Mouse (Mus musculus) left cerebral cortex, postnatal 10 days (tissue): ENCODE data around the gene Trpc7. TPM values are rescaled to one million over a fixed set of nuclear protein-coding genes. Genes with fewer than 3 reads are reported as not detected.

Source experiments
- DNase-seq, 2 experiments: peaks; one replicate each; pipeline ENCODE4 v3.0.0; 2021 to 2022; ENCODE audit warnings: low spot score in 2 of 2, mixed read lengths in 1 of 2; ENCODE audit errors: extremely low spot score in 1 of 2
- intact Hi-C: fragments of 180-260 bp; cut with DNase I; formaldehyde crosslinking; loops from one replicate; pipeline ENCODE4 v1.15.1; 2025
- total RNA-seq, 2 experiments: library from RNA; stranded (reverse); gene quantifications; 2 replicates each; pipeline ENCODE4 v1.2.3; 2021

Trpc7 gene
- total RNA-seq, result 1 to 10 TPM; 3.0 to 3.4 TPM

DNA sequence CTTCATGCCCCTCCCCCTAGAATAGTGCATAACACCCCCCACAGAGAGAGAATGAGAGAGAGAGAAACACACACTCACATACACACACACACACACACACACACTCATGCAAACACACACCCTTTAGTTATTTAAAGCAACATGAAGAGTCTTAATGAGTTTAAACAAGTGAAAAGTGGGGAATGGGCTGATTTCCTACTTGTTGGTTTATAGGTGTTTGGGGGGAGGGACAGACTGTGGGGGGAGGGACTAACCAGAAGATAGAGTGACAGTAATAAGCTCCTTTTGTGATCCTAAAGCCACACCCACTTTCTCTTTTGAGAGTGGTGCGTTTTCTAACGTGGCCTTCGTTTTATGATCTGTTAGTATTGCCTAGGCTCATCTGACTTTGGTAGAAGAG is at the start of gene Trpc7:
Trpc7 (minus strand) TSS at position 101 of the 400 bp plus-strand sequence.
- no peak for DNase-seq
- intact Hi-C loops, result no loop called here

DNA sequence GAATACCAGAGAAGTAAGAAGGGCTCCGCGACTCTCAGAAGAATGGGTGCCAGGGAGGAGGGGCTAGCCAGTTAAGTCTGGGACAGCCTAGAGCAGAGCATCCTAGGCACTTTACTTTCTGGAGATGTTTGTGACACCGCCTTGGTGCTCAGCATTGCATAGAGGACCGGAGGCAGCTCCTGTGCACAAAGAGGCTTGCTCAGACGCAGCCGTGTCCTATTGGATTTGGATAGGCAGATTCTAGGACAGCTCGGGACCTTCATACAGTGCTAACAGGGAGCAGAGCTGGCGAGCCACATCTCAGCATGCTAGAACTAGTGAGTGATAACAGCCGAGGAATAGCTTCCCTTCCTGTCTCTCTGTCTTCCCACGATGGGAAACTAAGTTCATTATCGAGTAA is 43.5 kb upstream of the Trpc7 start:
- DNase-seq, result no peak
- intact Hi-C loops, result no loop called here

DNA sequence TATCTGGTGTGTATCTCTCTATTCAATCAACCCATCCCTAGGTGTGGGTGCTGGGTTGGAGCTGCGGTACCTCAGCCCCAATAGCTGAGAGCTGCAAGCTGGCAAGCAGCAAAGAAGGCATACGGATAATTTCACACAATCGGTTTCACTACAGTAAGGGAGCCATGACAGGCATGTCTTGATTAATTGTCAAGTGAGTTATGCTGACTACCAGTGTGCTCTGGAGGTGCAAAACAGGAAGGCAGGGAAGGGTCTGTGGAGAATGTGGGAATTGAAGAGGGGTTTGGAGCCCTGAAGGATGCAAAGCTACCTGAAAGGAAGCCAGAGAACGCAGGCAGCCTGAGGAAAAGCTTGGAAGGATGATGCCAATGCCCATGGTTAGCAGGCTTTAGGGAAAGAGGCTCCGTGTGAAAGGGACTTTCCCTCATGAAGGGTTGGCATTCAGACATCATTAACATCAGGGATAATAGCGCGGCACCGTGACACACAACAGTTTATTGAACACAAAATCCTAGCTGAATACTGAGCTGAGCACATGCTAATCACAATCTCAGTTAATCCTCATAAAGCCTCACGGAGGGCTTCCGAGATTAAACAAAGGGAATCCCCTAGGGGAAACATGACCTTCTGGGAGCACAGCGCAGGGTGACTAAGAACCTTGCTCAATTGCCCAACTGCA is 38.2 kb upstream of the Trpc7 start:
- intact Hi-C loops, result no loop called here
- no peak for DNase-seq

DNA sequence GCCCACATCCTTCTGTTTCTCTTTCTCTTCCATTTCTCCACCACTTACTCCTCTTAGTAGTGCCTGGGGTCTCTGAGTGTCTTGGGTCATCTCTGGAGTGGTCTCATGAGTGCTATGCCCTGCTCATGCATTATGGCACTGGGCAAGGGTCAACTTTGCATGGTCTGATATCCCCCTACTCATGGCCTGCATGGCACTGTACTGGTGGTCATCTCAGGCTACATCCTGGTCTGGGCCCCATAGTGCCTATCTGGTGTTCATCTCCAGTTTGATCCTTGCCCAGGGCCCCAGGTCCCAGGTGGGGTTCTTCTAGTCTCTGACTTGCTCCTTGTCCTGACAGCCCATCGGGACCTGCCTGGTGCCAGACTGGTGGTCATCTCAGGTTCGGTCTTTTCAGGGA is 34.6 kb upstream of the Trpc7 start:
- DNase-seq, result no peak
- intact Hi-C loops, result no loop called here

DNA sequence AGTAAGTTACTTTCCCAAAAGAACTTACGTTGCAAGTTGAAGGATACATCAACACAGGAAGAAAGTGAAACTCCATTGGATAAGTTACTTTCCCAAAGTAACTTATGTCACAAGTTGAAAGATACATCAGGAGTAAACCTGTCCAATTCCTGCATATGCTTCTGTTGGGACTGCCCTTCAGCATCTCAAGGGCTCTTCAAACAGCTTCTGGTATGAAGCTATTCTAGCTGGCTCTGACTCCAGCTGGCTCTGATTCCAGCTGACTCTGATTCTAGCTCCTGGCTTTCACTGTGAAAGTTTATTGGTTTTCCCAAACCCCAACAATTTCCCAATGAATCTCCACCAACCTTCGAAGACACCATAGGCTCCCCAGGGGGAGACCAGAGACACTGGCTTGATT is 27.2 kb upstream of the Trpc7 start:
- no peak for DNase-seq
- intact Hi-C loops, result no loop called here

DNA sequence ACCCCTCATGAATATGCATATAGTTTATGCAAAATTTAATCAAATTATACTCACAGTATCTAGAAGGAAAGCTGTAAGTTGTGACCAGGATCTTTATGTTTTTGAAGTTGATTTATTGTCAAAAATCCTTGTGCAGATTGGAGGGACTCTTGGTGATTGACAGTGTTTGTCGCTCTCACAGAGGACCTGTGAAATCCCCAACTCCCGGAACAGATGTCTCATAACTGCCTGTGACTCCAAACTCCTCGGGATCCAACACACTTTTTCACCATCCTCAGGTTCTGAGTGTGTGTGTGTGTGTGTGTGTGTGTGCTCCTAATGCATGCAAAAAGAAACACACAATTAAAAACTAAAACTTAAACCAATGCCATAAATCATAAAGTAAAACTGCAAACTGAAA is 25.5 kb upstream of the Trpc7 start:
- DNase-seq, result no peak
- intact Hi-C loops, result no loop called here

DNA sequence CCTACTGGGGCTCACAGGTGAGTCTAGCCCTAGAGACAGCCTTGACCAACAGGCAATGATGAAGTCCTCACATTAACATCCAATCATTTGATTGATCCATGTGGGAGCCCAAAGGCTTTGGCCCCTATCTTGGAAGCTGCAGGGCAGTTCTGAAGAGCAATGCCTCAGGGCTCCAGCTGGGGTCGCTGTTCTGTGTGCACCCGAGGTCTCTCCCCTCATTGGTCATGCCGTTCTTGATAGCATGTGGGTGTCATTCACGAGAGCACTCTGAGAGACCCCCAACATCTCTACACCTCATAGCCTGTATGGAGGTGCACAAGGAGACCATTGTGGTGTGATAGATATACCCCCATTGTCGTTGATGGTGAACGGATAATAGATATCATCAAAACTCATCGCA is 18.9 kb upstream of the Trpc7 start:
- intact Hi-C loops, result no loop called here
- no peak for DNase-seq

DNA sequence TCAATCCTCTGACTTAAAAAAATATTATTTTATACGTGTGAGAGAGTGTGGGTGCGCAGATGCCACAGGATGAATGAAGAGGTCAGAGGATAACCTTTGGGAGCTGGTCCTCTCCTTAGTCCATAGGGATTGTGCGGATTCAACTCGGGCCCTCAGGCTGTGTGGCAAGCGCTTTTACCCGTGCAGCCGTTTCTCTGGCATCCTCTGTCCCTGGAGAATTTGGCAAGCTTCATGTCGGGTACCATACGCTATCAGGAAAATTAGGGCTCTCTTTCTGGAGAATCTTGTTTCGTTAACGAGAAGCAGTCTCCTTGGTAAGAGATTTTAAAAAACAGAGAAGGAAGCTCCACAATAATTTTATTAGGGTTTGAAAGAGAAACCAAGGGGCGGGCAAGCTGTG is 15.3 kb upstream of the Trpc7 start:
- no peak for DNase-seq
- intact Hi-C loops, result no loop called here

DNA sequence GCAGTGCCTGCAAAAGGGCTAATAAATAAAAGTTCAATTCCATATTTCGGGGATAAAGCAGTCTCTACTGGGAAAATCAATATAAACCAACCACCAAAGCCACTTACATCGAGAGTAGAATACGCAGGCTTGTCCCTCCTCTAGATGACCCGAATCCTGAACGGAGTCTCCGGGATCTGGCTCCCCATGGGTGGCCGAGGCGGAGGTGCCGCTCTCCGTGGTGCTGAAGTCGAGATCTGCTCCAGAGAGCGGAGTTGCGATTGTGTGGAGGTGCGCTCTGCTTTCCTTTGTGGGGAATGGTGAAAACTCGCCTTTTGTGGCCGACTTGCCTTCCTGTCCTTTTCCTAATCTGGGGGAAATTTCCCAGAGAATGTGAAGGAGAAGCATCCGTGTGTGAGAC is 407 bp downstream of the Trpc7 start:
- DNase-seq, result peak in 1 of 2 experiments; percentile 59
- intact Hi-C loops, result no loop called here

DNA sequence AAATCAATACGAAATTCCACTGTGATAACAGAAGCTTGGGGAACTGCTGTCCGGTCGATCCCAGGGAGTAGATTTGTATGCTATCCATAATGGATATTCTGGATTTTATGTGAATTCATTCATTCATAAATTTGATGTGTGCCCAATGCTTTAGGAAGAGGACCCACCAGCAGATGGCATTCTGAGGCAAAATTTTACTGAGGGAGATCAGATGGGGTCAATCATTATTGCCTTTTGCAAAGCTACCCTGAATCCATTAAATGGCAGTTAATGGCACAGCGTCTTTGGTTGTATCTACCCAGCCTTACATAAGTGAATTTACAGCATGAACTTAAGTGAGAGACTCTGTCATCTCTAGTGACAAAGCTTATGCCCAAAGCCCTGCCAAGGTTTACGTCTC is 1.2 kb downstream of the Trpc7 start:
- intact Hi-C loops, result loop anchor here (5.0 kb wide), 1 partner anchor 368 kb away; no protein-coding TSS in a partner anchor
- no peak for DNase-seq

DNA sequence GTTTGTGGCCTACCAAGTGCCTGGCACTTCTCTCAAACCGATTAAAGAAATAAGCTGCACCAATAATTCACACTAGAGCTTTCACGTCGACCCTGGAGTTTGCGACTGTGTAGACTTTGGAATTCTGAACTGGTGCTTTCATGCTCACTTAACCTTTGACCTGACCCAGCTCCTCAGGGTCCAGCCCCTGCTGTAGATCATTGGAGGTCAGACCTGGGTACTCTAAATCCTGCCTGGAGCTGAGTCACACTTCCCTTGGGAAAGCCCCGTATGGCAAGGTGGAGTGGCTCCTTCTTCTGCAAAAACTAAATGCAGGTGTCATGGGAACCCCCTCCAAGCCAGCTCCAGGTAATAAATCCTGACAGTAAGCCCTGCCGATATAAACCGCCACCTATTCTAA is 5.9 kb downstream of the Trpc7 start:
- intact Hi-C loops, result loop anchor here (5.0 kb wide), 1 partner anchor 372 kb away; no protein-coding TSS in a partner anchor
- DNase-seq, result no peak

DNA sequence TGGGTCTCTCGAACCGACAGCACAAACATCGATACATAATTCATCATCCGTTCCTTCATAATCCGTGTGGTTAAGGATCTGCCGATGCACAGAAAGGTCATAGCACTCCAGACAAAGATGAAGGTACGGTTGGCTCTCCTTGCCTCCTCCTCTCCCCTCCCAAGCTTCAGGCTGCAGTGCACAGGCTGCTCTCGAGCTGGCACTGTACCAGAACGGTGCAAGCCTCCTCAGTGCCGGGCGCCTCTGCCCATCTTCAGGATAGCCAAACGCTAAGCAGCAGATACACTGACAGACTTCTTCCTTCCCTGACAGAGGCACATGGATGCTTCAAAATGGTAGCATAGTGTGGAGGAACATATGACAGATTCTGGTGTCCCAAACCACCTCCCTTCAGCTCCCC is 12.9 kb downstream of the Trpc7 start:
- intact Hi-C loops, result no loop called here
- no peak for DNase-seq

DNA sequence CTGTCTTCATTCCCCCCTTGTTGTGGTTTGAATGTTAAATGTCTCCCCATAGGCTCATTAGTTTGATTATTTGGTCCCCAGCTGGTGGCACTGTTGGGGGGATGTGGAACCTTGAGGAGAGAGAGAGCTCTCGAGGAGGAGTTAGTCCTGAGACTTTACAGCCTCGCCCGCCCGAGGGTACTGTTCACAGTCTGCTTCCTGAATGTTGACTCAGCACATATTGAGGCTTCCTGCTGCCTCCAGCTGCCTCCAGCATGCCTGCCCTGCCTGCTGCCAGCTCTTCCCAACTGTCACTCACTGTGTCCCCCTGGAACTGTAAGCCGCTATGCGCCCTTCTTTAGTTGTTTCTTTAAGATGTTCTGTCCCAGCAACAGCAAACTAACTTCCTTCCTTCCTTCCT is 31.2 kb downstream of the Trpc7 start:
- intact Hi-C loops, result no loop called here
- no peak for DNase-seq

DNA sequence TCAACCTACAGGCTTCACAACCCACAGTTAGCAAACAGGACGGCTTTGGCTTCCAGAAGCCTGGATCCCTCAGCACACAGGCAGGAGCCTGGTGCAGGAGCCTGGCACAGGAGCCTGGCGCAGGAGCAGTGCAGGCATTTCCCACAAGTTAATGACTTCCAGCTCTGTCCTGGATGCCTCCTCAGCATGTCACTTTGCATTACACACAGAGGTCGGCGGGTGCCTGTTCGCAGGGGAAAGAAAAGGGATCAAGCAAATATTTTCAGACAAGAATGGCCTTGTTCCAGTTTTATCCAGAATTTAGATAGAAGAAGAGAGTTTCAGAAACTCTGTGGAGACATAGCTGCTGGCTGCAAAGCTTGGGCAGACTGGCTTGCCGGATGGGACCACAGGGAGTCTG is 33.8 kb downstream of the Trpc7 start:
- intact Hi-C loops, result no loop called here

DNA sequence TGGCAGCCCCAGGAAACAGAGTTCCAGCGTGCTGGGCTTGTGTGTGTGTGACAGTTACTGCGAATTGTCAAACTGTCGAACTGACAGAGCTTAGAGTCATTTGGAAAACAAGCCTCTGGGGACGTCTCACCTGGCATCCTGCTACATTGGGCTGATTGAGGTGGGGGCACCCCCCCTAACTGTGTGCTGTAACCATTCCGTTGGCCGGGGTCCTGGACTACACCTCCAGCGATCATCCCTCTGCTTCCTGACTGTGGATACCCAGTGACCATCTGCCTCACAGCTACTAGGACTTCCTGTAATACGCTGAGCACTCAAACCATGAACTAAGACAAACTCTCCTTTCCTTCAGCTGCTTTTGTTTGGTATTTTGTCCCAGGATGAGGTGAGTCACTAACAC is 41.3 kb downstream of the Trpc7 start:
- intact Hi-C loops, result no loop called here
- no peak for DNase-seq

More for the DNA sequence above, 33.8 kb downstream of the Trpc7 start:
- DNase-seq, result no peak

DNA sequence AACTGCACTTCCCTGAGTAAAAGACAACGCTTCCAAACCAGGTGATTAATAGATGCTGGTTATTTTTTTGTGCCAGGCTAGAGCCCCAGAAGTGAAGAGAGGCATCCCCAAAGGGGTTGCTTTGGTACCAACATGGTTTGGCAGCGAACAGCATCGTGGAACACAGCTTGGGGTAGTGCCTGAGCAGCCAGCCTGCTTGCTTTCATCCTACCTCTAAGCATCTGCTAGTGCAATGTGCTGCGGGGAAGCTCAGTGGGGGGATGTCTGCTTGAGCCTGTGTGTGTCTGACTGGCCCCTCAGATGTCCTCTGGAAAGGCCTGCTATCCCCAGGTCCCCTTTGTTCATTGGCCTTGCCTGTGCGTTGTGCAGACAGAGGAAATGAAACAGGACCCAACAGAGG is 42.4 kb downstream of the Trpc7 start:
- intact Hi-C loops, result no loop called here
- DNase-seq, result no peak

DNA sequence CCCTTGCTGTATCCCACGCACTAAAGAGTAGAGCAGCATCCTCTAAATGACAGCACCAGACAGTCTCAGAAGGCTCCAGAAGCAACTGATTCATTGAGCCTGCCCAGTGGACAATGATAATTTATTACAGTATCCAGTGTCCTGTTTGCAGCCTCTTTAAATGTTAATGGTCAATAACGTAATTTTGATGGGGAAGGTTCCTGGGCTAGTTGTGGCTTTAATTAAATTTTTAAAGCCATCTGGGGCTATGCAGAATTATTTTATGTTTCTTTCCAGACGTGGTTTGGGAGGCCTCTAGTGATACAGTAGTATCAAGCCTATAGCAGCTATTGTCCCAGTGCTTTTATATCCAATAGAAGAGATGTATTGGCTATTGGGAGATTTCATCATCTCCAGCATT is 49.9 kb downstream of the Trpc7 start:
- intact Hi-C loops, result no loop called here
- DNase-seq, result no peak

DNA sequence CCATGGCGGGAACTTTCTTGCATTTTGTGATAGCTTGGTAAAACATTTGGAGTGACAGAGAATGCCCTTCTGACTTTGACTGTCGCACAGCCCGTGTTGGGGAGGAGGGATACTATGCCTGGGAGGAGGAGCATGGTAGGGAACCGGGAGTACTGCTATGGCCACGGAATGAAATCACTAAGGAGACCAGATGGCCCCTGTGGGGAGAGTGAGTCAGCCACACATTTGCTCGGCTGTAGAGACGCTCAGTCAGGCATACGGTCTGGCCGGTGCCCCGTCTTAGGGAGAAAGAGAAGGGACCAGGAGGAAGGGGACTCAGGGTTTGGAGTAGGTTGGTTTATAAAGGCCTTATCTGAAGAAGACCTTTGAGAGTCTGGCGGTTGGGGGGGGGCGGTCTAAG is 80.3 kb downstream of the Trpc7 start:
- DNase-seq, result no peak
- intact Hi-C loops, result no loop called here

DNA sequence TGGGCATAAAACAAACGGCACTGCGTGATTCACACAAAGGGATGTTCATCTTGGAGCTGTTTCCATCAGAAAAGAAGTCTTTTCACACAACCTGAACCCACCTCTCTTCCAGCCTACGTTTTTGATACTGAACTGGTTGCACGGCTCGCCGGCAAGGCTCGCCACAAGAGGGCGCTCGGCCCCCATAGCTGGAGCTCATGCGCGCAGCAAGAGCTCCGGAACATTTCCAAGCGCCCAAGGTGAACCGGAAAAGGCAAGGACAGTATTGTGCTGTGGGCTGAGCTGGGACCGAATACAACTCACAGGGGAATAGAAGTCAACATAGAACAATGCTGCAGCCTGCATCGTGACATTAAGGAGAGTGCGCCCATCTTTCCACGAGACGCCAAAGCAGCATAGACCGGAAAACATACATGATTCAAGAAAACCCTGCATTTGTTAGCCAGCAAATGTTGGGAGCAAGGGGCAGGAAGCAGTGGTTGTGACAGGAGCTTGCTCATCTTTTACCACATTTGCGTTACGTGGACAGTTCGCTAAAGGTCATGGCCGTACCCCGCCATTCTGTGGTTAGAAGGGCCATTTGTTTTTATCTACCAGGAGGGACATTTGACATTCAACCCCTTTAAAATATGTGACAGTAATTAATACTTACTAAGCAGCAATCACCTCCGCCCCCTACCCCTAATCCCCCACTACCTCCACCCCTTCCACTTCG is 88.9 kb downstream of the Trpc7 start:
- intact Hi-C loops, result loop anchor here (1.0 kb wide), 1 partner anchor 453 kb away; no protein-coding TSS in a partner anchor
- peak; percentile 88 to 91 for DNase-seq

DNA sequence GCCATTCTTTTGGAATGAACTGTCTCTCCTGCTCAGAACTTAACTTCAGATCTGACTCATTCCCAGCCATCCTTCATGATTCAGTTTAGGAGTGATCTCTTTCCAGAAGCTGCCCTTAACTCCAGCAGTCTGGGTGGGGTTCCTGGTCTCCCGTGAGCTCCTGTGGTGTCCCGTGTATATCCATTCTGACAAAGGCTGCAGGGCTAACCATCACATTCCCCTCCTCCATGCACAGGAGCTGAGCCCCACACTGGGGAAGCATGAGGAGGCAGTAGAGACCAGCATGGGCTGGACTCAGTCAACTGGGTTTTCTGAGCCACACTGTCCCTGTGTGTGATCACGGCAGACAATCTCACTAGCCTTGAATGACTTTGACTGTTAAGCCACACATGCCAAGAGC is 90.7 kb downstream of the Trpc7 start:
- no peak for DNase-seq
- intact Hi-C loops, result no loop called here

DNA sequence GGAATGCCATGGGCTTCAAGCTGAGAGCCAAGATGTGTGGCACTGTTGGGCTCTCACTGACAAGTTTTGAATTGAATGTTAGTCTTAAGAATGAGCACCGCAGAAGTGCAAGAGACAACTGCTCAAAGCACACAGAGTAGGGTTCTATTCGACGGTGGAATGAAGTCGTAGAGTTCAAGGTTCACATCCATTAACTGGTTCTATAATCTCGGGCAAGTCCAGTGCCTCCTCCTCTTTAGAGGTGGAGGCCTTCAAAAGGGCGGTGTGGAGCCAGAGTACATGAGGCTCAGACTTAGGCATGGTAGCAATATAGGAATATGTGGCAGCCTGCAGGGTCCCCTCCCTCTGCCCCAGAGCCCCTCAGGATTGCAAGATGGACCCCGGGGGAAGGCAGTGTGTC is 98.3 kb downstream of the Trpc7 start:
- intact Hi-C loops, result no loop called here
- no peak for DNase-seq
